Mouse (Mus musculus) kidney, adult 2 months (tissue): ENCODE results near the gene Cfap97.
"Not testable (repeated sequence)": the region's sequence is repeated elsewhere in the genome, so short reads cannot be mapped to it uniquely, and the experiment has no call there.

Experiments
- CTCF ChIP-seq: fragments of 200-500 bp; conservative IDR thresholded peaks from 2 replicates; pipeline ENCODE4 v1.5.1; 2011; ENCODE audit warnings: low read depth, mild to moderate bottlenecking, control low read depth, low read length, moderate library complexity, mixed read lengths; ENCODE audit not compliant: insufficient read depth, insufficient read length
- POLR2A ChIP-seq: fragments of 200-500 bp; IDR thresholded peaks from one replicate; pipeline ENCODE4 v1.6.1; 2011; ENCODE audit warnings: low read depth, low read length, control low read depth

DNA sequence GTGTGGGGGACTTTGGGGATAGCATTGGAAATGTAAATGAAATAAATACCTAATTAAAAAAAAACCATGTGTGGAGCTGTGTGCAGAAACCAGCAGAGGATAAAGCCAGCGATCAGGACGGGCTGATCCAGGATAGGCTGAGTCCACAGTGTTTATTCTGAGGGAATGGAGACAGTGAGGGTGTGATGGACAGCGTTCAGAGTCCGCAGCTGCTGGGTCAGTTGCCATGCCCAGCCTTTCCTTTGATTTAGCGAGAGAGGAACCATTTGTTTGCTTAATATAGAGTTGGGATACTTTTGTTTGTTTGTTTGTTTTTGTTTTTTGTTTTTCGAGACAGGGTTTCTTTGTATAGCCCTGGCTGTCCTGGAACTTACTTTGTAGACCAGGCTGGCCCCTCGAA, 80.4 kb downstream of the Cfap97 start:
- TF ChIP-seq CTCF, POLR2A: not testable (repeated sequence)
